Mouse (Mus musculus): ENCODE measurements at regions not wholly inside any gene's neighbourhood (a gene's known extent, or its start where the extent isn't known, plus 50 kb on each side); places are given as distances from the start of the nearest gene placed in this dataset.

- no peak for TF ChIP-seq ZNF384 (IDR thresholded peaks at IDR 0.05; ENCODE audit: low read depth, low read length)
- TF ChIP-seq CHD2 (IDR thresholded peaks at IDR 0.05; ENCODE audit: low read depth, low read length) = no peak
- TF ChIP-seq HCFC1 (IDR thresholded peaks at IDR 0.05; ENCODE audit: borderline replicate concordance, insufficient read depth, low read length) = no peak
- TF ChIP-seq MAFK (IDR thresholded peaks at IDR 0.05; ENCODE audit: insufficient read depth, low read depth, low read length) = no peak
Observed at GRCm38 (mm10) chr4:81505096-81505495, 62.5 kb upstream of the Mpdz start.
